Mouse (Mus musculus): ENCODE measurements around the gene N4bp2l2. TPM values are rescaled to one million over a fixed set of nuclear protein-coding genes. Genes with fewer than 3 reads are reported as not detected.

The N4bp2l2 gene
- polyA plus RNA-seq, 1 experiment from 2014 or later = 49.3 TPM

GRCm38 (mm10) chr5:150570496-150571219 is 95.3 kb downstream of the N4bp2l2 start:
- no peaks in the 10 kb centered on the region for H3K4me1 ChIP-seq
- H3K4me3 ChIP-seq = no peak overlapping the region
- H3K9ac ChIP-seq = no peak overlapping the region
- WGBS = 91% methylated on average over 11 of the region's 11 CpGs
- no peak overlapping the region for H3K27ac ChIP-seq
- no peaks in the 10 kb centered on the region for H3K27me3 ChIP-seq
- no peak overlapping the region for H3K4me2 ChIP-seq (replicated peaks)
- H3K36me3 ChIP-seq = peaks cover 63% of the 10 kb centered on the region
- no peaks in the 10 kb centered on the region for H3K9me3 ChIP-seq
- no peak for ATAC-seq (ENCODE audit: low FRiP score, low read depth)

GRCm38 (mm10) chr5:150566971-150567370 is 99.0 kb downstream of the N4bp2l2 start:
- Histone ChIP-seq H3K36me3 (peaks cover 71% of the 10 kb centered on the region), H3K9me3 (no peaks in the 10 kb centered on the region), H3K4me1 (no peaks in the 10 kb centered on the region), H3K9ac (no peak overlapping the region), H3K4me3 (no peak overlapping the region), H3K4me2 (replicated peaks) (no peak overlapping the region), H3K27ac (no peak overlapping the region), H3K27me3 (no peaks in the 10 kb centered on the region)
- WGBS = 86% methylated on average over 5 of the region's 5 CpGs
- no peak for ATAC-seq (ENCODE audit: low FRiP score, low read depth)

DNA sequence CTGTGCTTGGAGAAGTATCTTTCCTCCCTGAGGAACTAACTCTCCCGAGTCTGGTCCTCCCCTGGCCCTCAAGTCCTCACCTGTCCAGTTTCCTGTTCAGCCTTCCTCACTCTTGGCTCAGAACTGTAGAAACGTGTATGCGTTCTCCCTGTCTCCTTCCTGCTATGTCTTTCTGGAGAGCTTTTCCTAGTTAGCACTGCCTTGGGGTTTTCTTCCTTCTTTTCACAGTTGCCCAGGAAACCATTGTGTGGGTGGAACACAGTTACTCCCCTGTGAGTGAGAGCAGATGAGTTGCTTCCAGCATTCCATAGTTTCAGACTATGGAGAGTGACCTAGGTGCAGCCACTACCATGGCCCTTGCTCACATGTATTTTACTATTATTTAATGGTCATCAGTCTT is 99.8 kb downstream of the N4bp2l2 start:
- Histone ChIP-seq H3K9ac (no peak overlapping the region), H3K27me3 (no peaks in the 10 kb centered on the region), H3K9me3 (no peaks in the 10 kb centered on the region), H3K27ac (no peak overlapping the region), H3K36me3 (peaks cover 75% of the 10 kb centered on the region), H3K4me2 (replicated peaks) (no peak overlapping the region), H3K4me1 (no peaks in the 10 kb centered on the region), H3K4me3 (no peak overlapping the region)
- no peak for ATAC-seq (ENCODE audit: low FRiP score, low read depth)
- WGBS = 71% methylated on average over 3 of the region's 3 CpGs

DNA sequence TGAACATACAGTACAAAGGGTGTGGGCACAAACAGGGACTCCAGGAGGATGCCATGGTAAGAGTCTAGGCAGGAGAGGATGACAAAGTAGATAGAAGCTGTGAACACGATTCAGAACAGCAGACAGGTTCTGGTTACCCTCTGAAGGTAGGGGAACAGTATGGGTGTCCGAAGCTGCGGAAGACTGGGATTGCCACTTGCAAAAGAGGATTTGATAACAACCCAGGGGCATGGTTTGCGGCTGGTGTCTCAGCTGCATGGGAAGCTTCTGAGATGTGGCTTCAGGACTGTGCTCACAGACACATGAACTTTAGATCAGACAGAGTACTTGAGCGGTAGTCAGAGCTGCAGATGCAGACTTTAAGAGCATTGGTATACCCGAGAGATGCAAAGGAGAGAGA is 101.6 kb downstream of the N4bp2l2 start:
- Histone ChIP-seq H3K4me3 (no peak overlapping the region), H3K9ac (no peak overlapping the region), H3K36me3 (peaks cover 74% of the 10 kb centered on the region), H3K27ac (no peak overlapping the region), H3K9me3 (no peaks in the 10 kb centered on the region), H3K4me2 (replicated peaks) (no peak overlapping the region), H3K4me1 (no peaks in the 10 kb centered on the region), H3K27me3 (no peaks in the 10 kb centered on the region)
- 89% methylated on average over 6 of the region's 6 CpGs for WGBS
- no peak for ATAC-seq (ENCODE audit: low FRiP score, low read depth)

DNA sequence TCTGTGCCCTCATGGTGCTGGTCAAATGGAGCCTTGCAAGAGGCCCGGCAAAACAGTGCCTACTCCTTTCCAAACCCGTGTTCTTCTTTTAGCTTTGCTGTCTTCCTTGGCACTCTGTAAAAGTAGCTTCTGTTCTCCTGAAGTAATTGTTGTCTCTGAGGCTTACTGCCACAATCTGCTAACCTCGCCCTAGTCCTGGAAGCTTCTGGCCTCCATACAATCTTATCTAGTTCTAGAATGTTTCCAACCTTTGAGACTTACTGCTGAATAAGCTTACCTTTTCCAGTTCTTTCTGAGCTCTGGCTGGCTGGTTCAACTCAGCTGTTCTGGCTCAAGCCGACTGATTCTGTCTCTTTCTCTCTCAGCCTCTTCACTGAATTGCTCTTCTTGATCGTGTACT is 104.2 kb downstream of the N4bp2l2 start:
- Histone ChIP-seq H3K36me3 (peaks cover 74% of the 10 kb centered on the region), H3K9me3 (no peaks in the 10 kb centered on the region), H3K4me2 (replicated peaks) (no peak overlapping the region), H3K4me3 (no peak overlapping the region), H3K27me3 (no peaks in the 10 kb centered on the region), H3K27ac (no peak overlapping the region), H3K4me1 (no peaks in the 10 kb centered on the region), H3K9ac (no peak overlapping the region)
- no peak for ATAC-seq (ENCODE audit: low FRiP score, low read depth)
- WGBS = 89% methylated on average over 5 of the region's 5 CpGs

GRCm38 (mm10) chr5:150561376-150561775 is 104.6 kb downstream of the N4bp2l2 start:
- Histone ChIP-seq H3K9me3 (no peaks in the 10 kb centered on the region), H3K4me1 (no peaks in the 10 kb centered on the region), H3K4me3 (no peak overlapping the region), H3K27me3 (no peaks in the 10 kb centered on the region), H3K4me2 (replicated peaks) (no peak overlapping the region), H3K27ac (no peak overlapping the region), H3K9ac (no peak overlapping the region), H3K36me3 (peaks cover 73% of the 10 kb centered on the region)
- no peak for ATAC-seq (ENCODE audit: low FRiP score, low read depth)

DNA sequence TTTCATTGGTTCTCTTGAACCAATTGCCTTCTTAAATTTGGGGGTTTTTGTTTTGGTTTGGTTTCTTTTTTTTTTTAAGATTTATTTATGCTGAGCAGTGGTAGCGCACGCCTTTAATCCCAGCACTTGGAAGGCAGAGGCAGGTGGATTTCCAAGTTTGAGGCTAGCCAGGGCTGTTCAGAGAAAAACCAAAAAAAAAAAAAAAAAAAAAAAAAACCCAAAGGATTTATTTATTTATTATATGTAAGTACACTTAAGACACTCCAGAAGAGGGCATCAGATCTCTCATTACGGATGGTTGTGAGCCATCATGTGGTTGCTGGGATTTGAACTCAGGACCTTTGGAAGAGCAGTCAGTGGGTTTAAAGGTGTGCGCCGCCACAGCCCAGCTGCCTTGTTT is 105.1 kb downstream of the N4bp2l2 start:
- no peak overlapping the region for H3K27ac ChIP-seq
- H3K4me3 ChIP-seq = no peak overlapping the region
- no peak for ATAC-seq (ENCODE audit: low FRiP score, low read depth)
- H3K27me3 ChIP-seq = no peaks in the 10 kb centered on the region
- no peak overlapping the region for H3K9ac ChIP-seq
- 96% methylated on average over 5 of the region's 5 CpGs for WGBS
- H3K4me1 ChIP-seq = no peaks in the 10 kb centered on the region
- peaks cover 68% of the 10 kb centered on the region for H3K36me3 ChIP-seq
- no peaks in the 10 kb centered on the region for H3K9me3 ChIP-seq
- no peak overlapping the region for H3K4me2 ChIP-seq (replicated peaks)

GRCm38 (mm10) chr5:150559519-150560103 is 106.4 kb downstream of the N4bp2l2 start:
- Histone ChIP-seq H3K4me1 (no peaks in the 10 kb centered on the region), H3K27ac (no peak overlapping the region), H3K27me3 (no peaks in the 10 kb centered on the region), H3K9ac (no peak overlapping the region), H3K4me2 (replicated peaks) (no peak overlapping the region), H3K36me3 (peaks cover 72% of the 10 kb centered on the region), H3K4me3 (no peak overlapping the region), H3K9me3 (no peaks in the 10 kb centered on the region)
- 94% methylated on average over 6 of the region's 6 CpGs for WGBS
- ATAC-seq (ENCODE audit: low FRiP score, low read depth) = no peak

Other genes with a start within 250 kb of the N4bp2l2 start
- not detected in 2 replicates for gene Zar1l, start 148.0 kb downstream of the N4bp2l2 start, polyA plus RNA-seq (2015; fragmentation: Nextera tagmentation; extraction: Ambion mirVana)
- 25.4 and 30.7 TPM in 2 replicates for gene Brca2, start 143.6 kb downstream of the N4bp2l2 start, polyA plus RNA-seq (2015; fragmentation: Nextera tagmentation; extraction: Ambion mirVana)
- 5.2 and 5.4 TPM in 2 replicates for gene N4bp2l1, start 69.0 kb downstream of the N4bp2l2 start, polyA plus RNA-seq (2015; fragmentation: Nextera tagmentation; extraction: Ambion mirVana)
- gene Pds5b, start 7.6 kb upstream of the N4bp2l2 start, polyA plus RNA-seq (2015; fragmentation: Nextera tagmentation; extraction: Ambion mirVana) = 40.3 and 43.9 TPM in 2 replicates

Data from limb, embryonic 13.5 days (tissue).